Mouse (Mus musculus) c-Kit-positive CD71-positive TER-119-positive erythroid progenitor cells, embryonic 14.5 days (primary cell): ENCODE measurements around the gene Tyrp1.

Experiments used
- DNase-seq: peaks from one replicate; pipeline ENCODE4 v3.0.0-alpha.2; 2013; ENCODE audit warnings: low spot score

Gene Tyrp1

DNA sequence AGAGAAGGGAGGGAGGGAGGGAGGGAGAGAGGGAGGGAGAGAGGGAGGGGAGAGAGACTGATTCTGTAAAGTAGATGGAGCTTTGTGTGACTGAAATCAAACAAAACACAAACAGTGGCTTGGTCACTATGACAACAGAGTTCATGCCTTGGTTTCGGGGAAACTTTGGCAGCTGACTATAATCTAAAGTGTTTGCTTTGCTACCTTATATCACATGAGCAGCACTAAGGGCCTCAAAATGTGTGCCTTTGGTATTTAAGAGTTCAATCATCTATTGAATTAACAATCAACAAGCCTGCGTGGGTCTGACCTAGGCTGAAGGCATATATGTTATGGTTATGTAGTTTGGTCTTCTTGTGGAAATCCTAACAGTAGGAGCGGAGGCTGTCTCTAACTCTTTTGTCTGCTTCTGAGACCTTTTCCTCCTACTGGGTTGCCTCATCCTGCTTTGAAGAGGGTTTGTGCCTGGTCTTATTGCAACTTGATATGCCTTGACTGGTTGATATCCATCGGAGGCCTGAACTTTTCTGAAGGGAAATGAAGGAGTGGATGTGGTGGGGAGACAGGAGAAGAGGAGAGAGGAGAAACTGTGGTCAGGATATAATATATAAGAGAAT is 61.5 kb downstream of the Tyrp1 start:
- DNase-seq = no peak
